Mouse (Mus musculus) lung, postnatal 10 days (tissue): ENCODE measurements at regions not wholly inside any gene's neighbourhood (a gene's known extent, or its start where the extent isn't known, plus 50 kb on each side); places are given as distances from the start of the nearest gene placed in this dataset.
A peak's percentile ranks its signal among the peaks of the same experiment; 100 is the strongest.
"Not testable (repeated sequence)": the region's sequence is repeated elsewhere in the genome, so short reads cannot be mapped to it uniquely, and the experiment has no call there.

Experiments
- DNase-seq: peaks from one replicate; pipeline ENCODE4 v3.0.0; 2021

DNA sequence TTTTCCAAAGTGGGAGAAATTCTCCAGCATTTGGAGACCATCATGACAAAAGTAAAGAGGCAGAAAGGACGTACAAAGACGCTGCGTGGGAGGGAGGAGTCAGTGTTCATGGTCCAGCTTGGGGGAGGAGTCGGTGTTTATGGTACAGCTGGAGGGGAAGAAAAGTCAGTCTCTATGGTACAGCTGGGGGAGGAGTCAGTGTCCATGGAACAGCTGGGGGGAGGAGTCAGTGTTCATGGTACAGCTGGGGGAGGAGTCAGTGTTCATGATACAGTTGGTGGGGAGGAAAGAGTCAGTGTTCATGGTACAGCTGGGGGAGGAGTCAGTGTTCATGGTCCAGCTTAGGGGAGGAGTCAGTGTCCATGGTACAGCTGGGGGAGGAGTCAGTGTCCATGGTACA is 261.5 kb upstream of the Kdm8 start:
- not testable (repeated sequence) for DNase-seq

DNA sequence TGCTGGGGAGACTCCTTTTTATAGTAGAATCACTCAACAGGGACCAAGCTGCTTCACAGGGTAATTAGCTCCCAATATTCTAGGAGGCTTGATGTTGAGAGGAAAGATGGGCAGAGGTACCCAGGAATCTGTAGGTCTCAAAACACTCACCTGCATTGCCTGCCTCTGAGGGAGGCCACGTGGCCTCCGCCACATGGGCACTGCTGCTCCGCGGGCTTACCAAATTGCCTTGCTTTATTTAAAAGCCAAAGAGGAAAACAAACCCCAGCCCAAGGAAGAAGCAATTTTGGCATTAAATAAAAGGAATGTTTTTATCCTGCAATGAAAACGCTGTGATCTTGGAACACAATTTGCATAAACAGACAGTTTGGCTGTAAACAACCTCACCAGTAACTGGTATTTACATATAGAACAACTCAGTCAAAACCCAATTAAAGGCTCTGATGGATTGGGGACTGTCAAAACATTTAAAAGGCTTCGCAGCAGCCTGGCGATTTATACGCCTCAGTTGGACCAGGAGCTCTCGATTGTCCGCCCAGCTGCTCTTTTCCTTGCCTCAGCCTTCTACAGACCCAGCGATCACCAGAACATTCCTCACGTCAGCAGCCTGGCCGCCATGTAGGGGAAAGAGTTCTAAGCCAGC is 259.3 kb upstream of the Kdm8 start:
- no peak for DNase-seq

DNA sequence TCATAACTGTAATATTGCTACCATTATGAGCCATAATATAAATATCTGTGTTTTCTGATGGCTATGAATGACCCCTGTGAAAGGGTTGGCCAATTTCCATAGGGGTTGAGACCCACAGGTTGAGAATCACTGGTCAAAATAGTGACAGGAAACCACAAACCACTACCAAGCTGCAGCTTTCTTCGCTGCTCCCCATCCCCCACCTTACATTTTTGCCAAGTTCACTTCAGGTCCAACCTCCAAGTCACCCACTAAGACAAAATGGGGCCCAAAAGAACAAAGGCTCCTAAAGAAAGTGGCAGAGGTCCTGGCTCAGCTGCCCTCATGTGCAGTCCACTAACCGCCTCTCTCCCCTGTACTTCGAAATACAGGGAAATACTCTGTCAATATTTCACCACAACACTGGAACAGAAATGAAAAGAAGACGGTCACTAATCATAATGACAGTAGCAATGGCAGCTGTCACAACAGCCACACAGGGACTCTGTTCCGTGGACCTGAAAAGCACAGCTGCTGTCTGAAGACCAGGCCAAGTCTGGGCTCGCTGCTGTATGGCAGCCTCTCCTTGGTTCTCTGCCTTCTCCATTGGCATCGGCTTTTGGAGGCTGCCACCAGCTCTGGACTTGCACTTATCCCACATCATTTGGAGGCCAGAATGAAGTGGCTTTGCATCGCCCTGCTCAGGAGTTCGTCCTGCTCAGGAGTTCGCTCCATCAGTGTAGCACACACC is 257.3 kb upstream of the Kdm8 start:
- no peak for DNase-seq

- DNase-seq: no peak
Measured at GRCm38 (mm10) chr7:125188986-125189385, 255.5 kb upstream of the Kdm8 start.

DNA sequence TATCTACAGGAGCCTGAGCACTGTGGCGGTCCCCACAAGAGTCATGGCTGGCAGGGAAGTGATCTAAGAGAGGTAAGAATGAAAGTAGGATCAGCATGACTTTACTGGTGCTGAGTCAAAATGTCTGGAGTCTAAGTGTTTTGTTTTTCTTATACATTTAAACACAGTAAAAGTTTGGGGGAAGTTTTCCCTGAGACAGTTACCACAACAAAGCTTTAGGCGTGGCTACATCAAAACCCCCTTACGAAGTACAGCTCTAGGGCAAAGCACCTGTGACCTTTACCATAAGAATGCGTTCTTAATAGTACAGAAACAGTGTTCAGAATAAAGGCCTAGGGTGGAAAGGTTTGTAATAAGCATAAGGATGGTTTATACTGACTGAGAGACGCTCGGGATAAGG is 254.4 kb upstream of the Kdm8 start:
- no peak for DNase-seq

- DNase-seq: no peak
Measured at GRCm38 (mm10) chr7:125191313-125191712, 253.2 kb upstream of the Kdm8 start.

- no peak for DNase-seq
Measured at GRCm38 (mm10) chr7:125211346-125211973, 233.0 kb upstream of the Kdm8 start.

DNA sequence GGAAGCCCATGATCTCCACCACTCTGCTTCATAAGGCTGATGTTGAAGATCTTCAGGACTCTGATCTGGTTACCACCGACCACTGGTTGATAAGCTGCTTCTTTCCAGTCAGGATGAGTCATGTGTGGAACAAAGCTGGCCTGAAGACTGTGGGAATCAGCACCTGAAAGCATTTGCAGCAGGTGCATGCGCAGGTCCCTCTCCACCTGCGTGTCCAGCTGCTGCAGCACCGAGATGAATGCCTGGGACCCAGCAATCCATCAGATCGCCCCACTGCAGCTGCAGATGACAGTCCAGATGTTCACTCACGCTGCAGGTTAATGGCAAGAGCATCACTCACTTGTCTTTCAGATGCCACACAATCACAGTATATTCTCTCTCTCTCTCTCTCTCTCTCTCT is 230.4 kb upstream of the Kdm8 start:
- no peak for DNase-seq

- no peak for DNase-seq
Measured at GRCm38 (mm10) chr7:125217630-125218029, 226.8 kb upstream of the Kdm8 start.

- DNase-seq: no peak
Measured at GRCm38 (mm10) chr7:125222684-125223083, 221.8 kb upstream of the Kdm8 start.

- no peak for DNase-seq
Measured at GRCm38 (mm10) chr7:125234911-125235310, 209.6 kb upstream of the Kdm8 start.

DNA sequence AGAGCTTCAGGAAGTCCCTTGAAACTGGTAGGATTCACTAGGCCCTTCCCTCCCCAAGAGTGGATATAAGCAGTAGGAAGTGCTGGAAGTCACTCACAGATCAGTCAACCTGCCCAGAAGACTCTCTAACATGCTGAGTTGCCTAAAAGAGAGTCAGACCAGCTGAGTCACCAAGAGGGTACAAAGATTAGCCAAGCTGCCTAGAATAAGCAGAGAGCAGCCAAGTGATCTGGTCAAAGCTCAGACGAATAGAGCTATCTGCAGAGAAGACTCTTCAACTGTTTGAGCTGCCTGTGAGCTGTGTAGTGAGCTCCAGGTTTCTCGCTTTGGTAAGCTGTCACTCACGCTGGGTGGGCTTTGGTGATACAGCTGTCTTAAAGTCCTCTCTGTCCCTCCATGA is 207.4 kb upstream of the Kdm8 start:
- DNase-seq: no peak

DNA sequence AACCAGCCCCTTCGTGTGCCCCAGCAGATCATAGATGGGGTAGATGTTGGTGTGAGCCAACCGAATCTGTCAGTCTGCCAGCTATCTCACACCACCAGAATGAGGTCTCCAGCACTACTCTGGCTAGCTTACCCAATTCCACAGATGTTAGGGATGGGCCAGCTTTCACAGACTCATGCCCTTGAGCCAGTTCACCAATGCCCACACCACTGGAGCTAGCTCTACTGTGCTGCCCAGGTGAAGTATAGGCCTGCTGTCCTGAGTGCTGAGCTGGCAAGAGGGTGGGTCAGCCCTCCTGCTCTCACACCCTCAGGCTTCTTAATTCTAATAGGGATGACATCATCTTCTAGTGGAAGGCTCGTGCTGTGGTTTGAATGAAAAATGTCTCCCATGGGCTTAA is 201.5 kb upstream of the Kdm8 start:
- no peak for DNase-seq

- no peak for DNase-seq
Measured at GRCm38 (mm10) chr7:125248386-125248785, 196.1 kb upstream of the Kdm8 start.

DNA sequence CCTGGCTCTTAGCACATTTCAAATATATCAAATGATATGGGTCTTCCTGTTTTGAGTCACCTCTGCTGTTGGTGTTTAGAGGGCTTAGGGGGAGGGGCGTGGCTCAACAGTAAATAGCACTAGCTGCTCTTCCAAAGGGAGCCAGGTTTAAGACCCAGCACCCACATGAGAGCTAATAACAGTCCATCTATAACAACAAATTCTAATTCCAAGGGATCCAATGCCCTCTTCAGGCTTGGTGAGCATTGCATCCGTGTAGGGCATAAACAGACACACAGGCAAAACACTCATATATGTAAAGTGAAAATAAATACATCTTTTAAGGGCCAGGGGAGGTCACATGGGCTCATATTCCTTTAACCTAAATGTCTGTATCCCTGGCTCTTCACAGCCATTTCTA is 194.1 kb upstream of the Kdm8 start:
- no peak for DNase-seq

- DNase-seq: peak; percentile 7
Measured at GRCm38 (mm10) chr7:125250970-125251585, 193.4 kb upstream of the Kdm8 start.

DNA sequence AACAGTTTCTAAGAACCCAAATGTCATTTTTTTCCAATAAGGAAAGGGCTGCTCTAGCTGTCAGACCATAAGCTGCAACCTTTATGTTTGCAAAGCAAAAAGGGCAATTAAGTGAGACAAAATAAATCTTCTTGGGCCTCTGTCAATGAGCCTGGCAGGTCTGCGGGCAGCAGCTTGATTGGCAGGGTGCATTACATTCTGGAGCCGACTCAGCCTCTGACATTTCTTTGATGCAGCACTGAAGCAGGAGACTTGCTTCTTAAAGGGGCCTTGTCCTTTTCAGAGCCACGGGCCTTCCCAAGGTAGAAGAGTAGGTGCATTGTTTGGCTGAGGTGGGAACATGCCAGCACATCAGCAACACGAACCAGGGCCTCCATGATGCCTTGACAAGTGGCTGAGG is 190.2 kb upstream of the Kdm8 start:
- DNase-seq: no peak

- DNase-seq: no peak
Measured at GRCm38 (mm10) chr7:125259016-125259415, 185.5 kb upstream of the Kdm8 start.

- no peak for DNase-seq
Measured at GRCm38 (mm10) chr7:125262133-125262532, 182.3 kb upstream of the Kdm8 start.

GRCm38 (mm10) chr7:125262672-125263365 is 181.7 kb upstream of the Kdm8 start:
- no peak for DNase-seq

DNA sequence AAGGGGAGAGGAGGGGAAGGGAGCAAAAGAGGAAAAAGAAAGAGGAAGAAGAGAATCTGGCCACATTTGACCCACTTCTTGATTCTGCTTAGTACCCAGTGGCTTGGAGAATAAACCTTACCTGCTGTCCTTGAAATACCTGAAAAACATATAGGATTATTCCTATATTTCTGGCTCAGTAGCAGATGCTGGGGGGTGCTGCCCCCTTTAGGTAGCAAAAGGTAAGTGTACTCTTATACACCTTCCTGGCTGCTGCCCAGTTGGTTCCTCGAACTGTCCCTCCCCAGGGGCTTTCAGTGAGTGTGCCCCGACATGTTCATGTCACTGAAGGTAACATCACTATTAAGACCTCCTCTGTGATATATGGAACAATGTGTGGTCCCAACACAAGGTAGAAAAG is 180.7 kb upstream of the Kdm8 start:
- DNase-seq: no peak

DNA sequence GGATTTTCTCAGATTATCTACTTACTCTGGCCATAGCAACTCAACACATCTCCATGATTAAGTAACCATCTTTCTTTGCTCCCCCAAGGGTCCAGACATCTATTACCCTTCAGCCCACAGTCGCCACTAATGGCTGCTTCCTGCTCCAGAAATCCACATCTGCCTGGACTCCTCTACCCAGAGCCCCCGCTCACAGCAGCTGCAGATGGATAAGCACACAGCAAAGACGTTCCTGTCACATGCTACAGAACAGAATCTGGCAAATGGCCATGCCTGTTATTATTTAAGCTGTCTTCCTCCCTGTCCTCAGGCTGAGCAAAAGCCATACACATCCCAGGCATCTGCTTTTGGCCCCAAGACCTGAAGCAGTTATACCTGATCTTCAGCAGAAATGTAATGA is 173.8 kb upstream of the Kdm8 start:
- DNase-seq: no peak

GRCm38 (mm10) chr7:125271356-125271755 is 173.1 kb upstream of the Kdm8 start:
- DNase-seq: no peak
